Mouse (Mus musculus): ENCODE results near the gene Gm20388.

- TF ChIP-seq GATA1 (IDR thresholded peaks at IDR 0.05; ENCODE audit: low read length) (no peak), TAL1 (IDR thresholded peaks at IDR 0.05; ENCODE audit: low read length) (no peak)
These were observed 2127.4 kb downstream of the Gm20388 start for GRCm38 (mm10) chr8:122038076-122038475.

All from erythroblast, embryonic 14.5 days (primary cell).